In the genomic region with DNA sequence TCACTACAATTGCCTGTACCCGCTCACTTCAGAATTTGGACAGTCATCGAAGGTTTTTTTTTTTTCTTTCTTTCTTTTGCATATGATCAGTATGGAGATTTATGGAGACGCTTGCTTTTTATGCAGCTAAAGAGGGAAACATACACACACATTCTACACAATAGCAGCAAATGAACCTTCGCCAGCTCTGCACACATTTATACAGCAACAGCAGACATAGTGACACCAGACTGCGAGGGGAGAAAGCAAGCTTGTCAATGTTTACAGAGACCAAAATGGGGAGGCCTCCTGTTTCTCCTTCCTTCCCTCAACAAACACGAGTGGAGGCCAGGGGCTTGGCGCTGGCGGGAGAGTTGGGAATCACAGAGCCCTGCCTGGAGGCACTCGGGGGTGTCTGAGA, we compare ENCODE assay signal across 24 mouse cellular contexts.
DNase-seq lines count a peak whose midpoint lies in the region; ATAC-seq and TF ChIP-seq lines count a peak whose summit lies in the region.
"Had no signal": no experiment of that assay in that cellular context is flagged by ENCODE, and none has a peak within 500 bp of the region (broad histone marks: within the 10 kb centered on the region; RNA-seq: fewer than 3 reads in every experiment).

No protein-coding gene starts in this region.

- H3K4me2 ChIP-seq in forebrain, embryonic 15.5 days (replicated peaks) = no peak overlapping the region
- H3K4me2 ChIP-seq in forebrain, embryonic 11.5 days (ENCODE audit: low read depth, low read length, severe bottlenecking) = no peak overlapping the region
- H3K4me2 ChIP-seq in midbrain, embryonic 14.5 days (ENCODE audit: low read length) = no peak overlapping the region
- H3K4me2 ChIP-seq: hindbrain, embryonic 12.5 days had no signal

- H3K4me3 ChIP-seq in forebrain, embryonic 15.5 days = no peak overlapping the region
- no peak overlapping the region for H3K4me3 ChIP-seq in forebrain, embryonic 11.5 days (ENCODE audit: low read depth, low read length)
- H3K4me3 ChIP-seq in midbrain, embryonic 14.5 days (replicated peaks; ENCODE audit: low read depth, low read length) = no peak overlapping the region
- H3K4me3 ChIP-seq in midbrain, embryonic 10.5 days = no peak overlapping the region
- no peak overlapping the region for H3K4me3 ChIP-seq in embryonic facial prominence, embryonic 10.5 days
- no peak overlapping the region for H3K4me3 ChIP-seq in layer of hippocampus, adult 2 months
- H3K4me3 ChIP-seq: heart, embryonic 10.5 days; hindbrain, embryonic 12.5 days had no signal

- WGBS in forebrain, embryonic 15.5 days = 33% methylated on average over 9 of the region's 9 CpGs
- WGBS in forebrain, embryonic 11.5 days = 84% methylated on average over 9 of the region's 9 CpGs
- 61% methylated on average over 9 of the region's 9 CpGs for WGBS in midbrain, embryonic 14.5 days
- WGBS in midbrain, embryonic 10.5 days = 84% methylated on average over 9 of the region's 9 CpGs
- 85% methylated on average over 9 of the region's 9 CpGs for WGBS in embryonic facial prominence, embryonic 10.5 days

- peaks cover 8% of the 10 kb centered on the region; the same call in 1 of the 2 replicates for H3K4me1 ChIP-seq in forebrain, embryonic 15.5 days
- no peaks in the 10 kb centered on the region for H3K4me1 ChIP-seq in forebrain, embryonic 11.5 days (replicated peaks; ENCODE audit: control insufficient read depth, insufficient read depth, low read length)
- H3K4me1 ChIP-seq in midbrain, embryonic 14.5 days (ENCODE audit: control insufficient read depth, insufficient read depth, low read length) = no peaks in the 10 kb centered on the region
- H3K4me1 ChIP-seq in midbrain, embryonic 10.5 days = peaks cover 15% of the 10 kb centered on the region
- peaks cover 20% of the 10 kb centered on the region for H3K4me1 ChIP-seq in embryonic facial prominence, embryonic 10.5 days

- TF ChIP-seq CTCF in layer of hippocampus, adult 2 months (conservative IDR thresholded peaks at IDR 0.05) = no peak

- no peaks in the 10 kb centered on the region for H3K9me3 ChIP-seq in forebrain, embryonic 15.5 days
- no peaks in the 10 kb centered on the region for H3K9me3 ChIP-seq in forebrain, embryonic 11.5 days (ENCODE audit: control insufficient read depth, low read length)
- H3K9me3 ChIP-seq in midbrain, embryonic 14.5 days (ENCODE audit: control insufficient read depth, low read length) = no peaks in the 10 kb centered on the region
- H3K9me3 ChIP-seq in midbrain, embryonic 10.5 days (replicated peaks) = no peaks in the 10 kb centered on the region
- H3K9me3 ChIP-seq in embryonic facial prominence, embryonic 10.5 days = peaks cover 3% of the 10 kb centered on the region; the same call in 1 of the 2 replicates
- H3K9me3 ChIP-seq: heart, embryonic 10.5 days; hindbrain, embryonic 12.5 days had no signal

- no peak for DNase-seq in forebrain, embryonic 11.5 days (ENCODE audit: low spot score)
- DNase-seq in midbrain, embryonic 14.5 days = peak; percentile 17
- no peak for DNase-seq in midbrain, embryonic 10.5 days (ENCODE audit: low spot score)
- DNase-seq in brain, adult 2 months (ENCODE audit: low read depth, low spot score) = peak; percentile 23
- DNase-seq in brain, embryonic 18.5 days (ENCODE audit: low read depth, low spot score) = peak; percentile 66
- DNase-seq in embryonic facial prominence, embryonic 10.5 days (ENCODE audit: low spot score) = no peak
- DNase-seq in layer of hippocampus, adult 2 months (ENCODE audit: low spot score in 2 of 2) = no peak
- DNase-seq: adrenal gland, adult 2 months; adrenal gland, postnatal 25 days; cerebellum, adult 11-12 months; cerebellum, adult 9-10 months; cerebellum, postnatal 36 days; heart, adult 18-20 months; heart, postnatal 10 days; heart, postnatal 4 days had no signal

- H3K9ac ChIP-seq in forebrain, embryonic 15.5 days (replicated peaks) = no peak overlapping the region
- H3K9ac ChIP-seq in forebrain, embryonic 11.5 days (ENCODE audit: low read length) = no peak overlapping the region
- no peak overlapping the region for H3K9ac ChIP-seq in midbrain, embryonic 14.5 days (replicated peaks; ENCODE audit: low read length)
- H3K9ac ChIP-seq: hindbrain, embryonic 12.5 days had no signal

- no peaks in the 10 kb centered on the region for H3K36me3 ChIP-seq in forebrain, embryonic 15.5 days
- no peaks in the 10 kb centered on the region for H3K36me3 ChIP-seq in forebrain, embryonic 11.5 days (ENCODE audit: control insufficient read depth, insufficient read depth, low read length)
- no peaks in the 10 kb centered on the region for H3K36me3 ChIP-seq in midbrain, embryonic 14.5 days (ENCODE audit: control insufficient read depth, insufficient read depth, low read length)
- no peaks in the 10 kb centered on the region for H3K36me3 ChIP-seq in midbrain, embryonic 10.5 days
- H3K36me3 ChIP-seq in embryonic facial prominence, embryonic 10.5 days (replicated peaks) = no peaks in the 10 kb centered on the region
- H3K36me3 ChIP-seq: heart, embryonic 10.5 days; hindbrain, embryonic 12.5 days had no signal

- H3K27me3 ChIP-seq in forebrain, embryonic 15.5 days = no peaks in the 10 kb centered on the region
- no peaks in the 10 kb centered on the region for H3K27me3 ChIP-seq in forebrain, embryonic 11.5 days (ENCODE audit: control insufficient read depth, insufficient read depth, low read length)
- no peaks in the 10 kb centered on the region for H3K27me3 ChIP-seq in midbrain, embryonic 14.5 days (ENCODE audit: control insufficient read depth, insufficient read depth, low read length)
- H3K27me3 ChIP-seq in midbrain, embryonic 10.5 days (ENCODE audit: low read depth, poor library complexity, severe bottlenecking) = no peaks in the 10 kb centered on the region
- no peaks in the 10 kb centered on the region for H3K27me3 ChIP-seq in embryonic facial prominence, embryonic 10.5 days (replicated peaks; ENCODE audit: low read depth, poor library complexity, severe bottlenecking)
- H3K27me3 ChIP-seq: CH12.LX; hindbrain, embryonic 12.5 days had no signal

- H3K27ac ChIP-seq in forebrain, embryonic 15.5 days (replicated peaks) = peak overlapping the region; percentile 19; the same call in 1 of the 2 replicates
- no peak overlapping the region for H3K27ac ChIP-seq in forebrain, embryonic 11.5 days (ENCODE audit: low read depth, low read length)
- H3K27ac ChIP-seq in midbrain, embryonic 14.5 days (replicated peaks; ENCODE audit: low read depth, low read length) = no peak overlapping the region
- H3K27ac ChIP-seq in midbrain, embryonic 10.5 days (replicated peaks) = no peak overlapping the region
- H3K27ac ChIP-seq in embryonic facial prominence, embryonic 10.5 days (replicated peaks) = no peak overlapping the region
- H3K27ac ChIP-seq in layer of hippocampus, adult 2 months = no peak overlapping the region
- H3K27ac ChIP-seq: heart, embryonic 10.5 days; hindbrain, embryonic 12.5 days had no signal

- ATAC-seq in forebrain, embryonic 15.5 days (replicated peaks) = peak; percentile 48
- ATAC-seq in forebrain, embryonic 11.5 days (replicated peaks; ENCODE audit: low FRiP score) = no peak
- no peak for ATAC-seq in midbrain, embryonic 14.5 days (ENCODE audit: low FRiP score, low TSS enrichment)
- ATAC-seq: activated CD4-positive, CD25-positive, alpha-beta regulatory T cell, adult 4 months; hindbrain, embryonic 16.5 days; inflammation-experienced regulatory T-cells, adult 6 months; intestine, postnatal 0 days; Patski had no signal

Comparison
In these comparisons a context has a peak if more than half of its experiments do, and no peak if none do; other contexts are left out.
1. DNase-seq: peak in midbrain, embryonic 14.5 days (single experiment), brain, adult 2 months (single experiment) and brain, embryonic 18.5 days (single experiment); none in forebrain, embryonic 11.5 days (single experiment), midbrain, embryonic 10.5 days (single experiment), embryonic facial prominence, embryonic 10.5 days (single experiment) and layer of hippocampus, adult 2 months (0 of 2).